Comparison of ENCODE assay signal across 14 mouse cellular contexts in genomic region chr10:116382826-116383685, GRCm38 (mm10).
A peak's percentile ranks its signal among the peaks of the same experiment; 100 is the strongest.
DNase-seq lines count a peak whose midpoint lies in the region; ATAC-seq and TF ChIP-seq lines count a peak whose summit lies in the region.
"Had no signal": no experiment of that assay in that cellular context is flagged by ENCODE, and none has a peak within 500 bp of the region (broad histone marks: within the 10 kb centered on the region; RNA-seq: fewer than 3 reads in every experiment).

No protein-coding gene starts in this region.

- TF ChIP-seq POLR2A in brain, embryonic 14.5 days (IDR thresholded peaks at IDR 0.05; ENCODE audit: borderline replicate concordance, extremely low read depth, insufficient read depth, insufficient read length, poor library complexity, severe bottlenecking): no peak

- H3K4me2 ChIP-seq in kidney, embryonic 14.5 days (replicated peaks; ENCODE audit: low read depth, low read length): no peak overlapping the region
- no peak overlapping the region for H3K4me2 ChIP-seq in forebrain, embryonic 15.5 days (replicated peaks)
- H3K4me2 ChIP-seq: embryonic facial prominence, embryonic 12.5 days; limb, embryonic 12.5 days had no signal

- no peak overlapping the region for H3K9ac ChIP-seq in kidney, embryonic 14.5 days (ENCODE audit: low read depth, low read length)
- H3K9ac ChIP-seq in forebrain, embryonic 15.5 days (replicated peaks): no peak overlapping the region
- H3K9ac ChIP-seq: embryonic facial prominence, embryonic 12.5 days; limb, embryonic 12.5 days; liver, postnatal 0 days had no signal

- H3K9me3 ChIP-seq in kidney, embryonic 14.5 days (ENCODE audit: control insufficient read depth, low read length): no peaks in the 10 kb centered on the region
- H3K9me3 ChIP-seq in forebrain, embryonic 15.5 days: no peaks in the 10 kb centered on the region
- H3K9me3 ChIP-seq: embryonic facial prominence, embryonic 12.5 days; limb, embryonic 12.5 days had no signal

- DNase-seq in kidney, postnatal 14 days: no peak
- DNase-seq in brain, embryonic 14.5 days (ENCODE audit: low read depth): peak; percentile 78
- peak; percentile 85 for DNase-seq in retina, embryonic 14.5 days (ENCODE audit: low spot score)
- no peak for DNase-seq in testis, postnatal 10 days (ENCODE audit: low spot score)
- no peak for DNase-seq in natural killer cell, adult 2 months (ENCODE audit: low spot score in 2 of 2)
- DNase-seq: adrenal gland, postnatal 25 days; cerebellum, adult 11 months; layer of hippocampus, adult 9-11 months; liver, postnatal 0 days; thymus, postnatal 25 days had no signal

- 0 out of 2 replicates have a peak, but pooled peaks cover 2% of the 10 kb centered on the region for H3K4me1 ChIP-seq in kidney, embryonic 14.5 days (ENCODE audit: control insufficient read depth, insufficient read depth, low read length)
- H3K4me1 ChIP-seq in forebrain, embryonic 15.5 days: peaks cover 14% of the 10 kb centered on the region

- H3K27ac ChIP-seq in kidney, embryonic 14.5 days (ENCODE audit: low read depth, low read length): 0 out of 2 replicates have a peak overlapping the region, but pooled peaks have one; percentile 24
- no peak overlapping the region for H3K27ac ChIP-seq in forebrain, embryonic 15.5 days (replicated peaks)
- H3K27ac ChIP-seq: embryonic facial prominence, embryonic 12.5 days; limb, embryonic 12.5 days had no signal

- no peak overlapping the region for H3K4me3 ChIP-seq in kidney, embryonic 14.5 days (ENCODE audit: low read length)
- H3K4me3 ChIP-seq in forebrain, embryonic 15.5 days: no peak overlapping the region
- H3K4me3 ChIP-seq: embryonic facial prominence, embryonic 12.5 days; limb, embryonic 12.5 days had no signal

- H3K27me3 ChIP-seq in kidney, embryonic 14.5 days (ENCODE audit: control insufficient read depth, insufficient read depth, low read length): no peaks in the 10 kb centered on the region
- H3K27me3 ChIP-seq in forebrain, embryonic 15.5 days: peaks cover 4% of the 10 kb centered on the region; the same call in 1 of the 2 replicates
- H3K27me3 ChIP-seq: embryonic facial prominence, embryonic 12.5 days; limb, embryonic 12.5 days had no signal

- H3K36me3 ChIP-seq in kidney, embryonic 14.5 days (ENCODE audit: control insufficient read depth, insufficient read depth, low read length): no peaks in the 10 kb centered on the region
- no peaks in the 10 kb centered on the region for H3K36me3 ChIP-seq in forebrain, embryonic 15.5 days
- H3K36me3 ChIP-seq: embryonic facial prominence, embryonic 12.5 days; limb, embryonic 12.5 days had no signal

- TF ChIP-seq CTCF in brain, embryonic 14.5 days (IDR thresholded peaks at IDR 0.05; ENCODE audit: borderline replicate concordance, extremely low read depth, insufficient read depth, insufficient read length): no peak

- 50% methylated on average over 13 of the region's 13 CpGs for WGBS in kidney, embryonic 14.5 days
- 32% methylated on average over 13 of the region's 13 CpGs for WGBS in forebrain, embryonic 15.5 days

- peak; percentile 75; the same call in 1 of the 2 replicates for ATAC-seq in kidney, embryonic 14.5 days (ENCODE audit: low FRiP score, low TSS enrichment)
- ATAC-seq in forebrain, embryonic 15.5 days (replicated peaks): 0 out of 2 replicates have a peak, but pooled peaks have one; percentile 55
- ATAC-seq: liver, postnatal 0 days had no signal

Comparison
In these comparisons a context has a peak if more than half of its experiments do, and no peak if none do; other contexts are left out.
1. DNase-seq: peak in brain, embryonic 14.5 days (single experiment) and retina, embryonic 14.5 days (single experiment); none in kidney, postnatal 14 days (single experiment), testis, postnatal 10 days (single experiment) and natural killer cell, adult 2 months (0 of 2).